Mouse (Mus musculus) layer of hippocampus, postnatal 25 days (tissue): ENCODE data around the gene Rabep1. TPM values are rescaled to one million over a fixed set of nuclear protein-coding genes. Genes with fewer than 3 reads are reported as not detected.

Experiments used
- DNase-seq, 2 experiments: peaks; one replicate each; pipeline ENCODE4 v3.0.0; 2022; ENCODE audit warnings: mixed read lengths in 2 of 2, low spot score in 1 of 2; ENCODE audit errors: extremely low spot score in 1 of 2
- total RNA-seq, 2 experiments: library from RNA; stranded (reverse); gene quantifications; 2 replicates each; pipeline ENCODE4 v1.2.3; 2021

Gene Rabep1
- total RNA-seq = 100 to 1,000 TPM; 113 to 118 TPM

DNA sequence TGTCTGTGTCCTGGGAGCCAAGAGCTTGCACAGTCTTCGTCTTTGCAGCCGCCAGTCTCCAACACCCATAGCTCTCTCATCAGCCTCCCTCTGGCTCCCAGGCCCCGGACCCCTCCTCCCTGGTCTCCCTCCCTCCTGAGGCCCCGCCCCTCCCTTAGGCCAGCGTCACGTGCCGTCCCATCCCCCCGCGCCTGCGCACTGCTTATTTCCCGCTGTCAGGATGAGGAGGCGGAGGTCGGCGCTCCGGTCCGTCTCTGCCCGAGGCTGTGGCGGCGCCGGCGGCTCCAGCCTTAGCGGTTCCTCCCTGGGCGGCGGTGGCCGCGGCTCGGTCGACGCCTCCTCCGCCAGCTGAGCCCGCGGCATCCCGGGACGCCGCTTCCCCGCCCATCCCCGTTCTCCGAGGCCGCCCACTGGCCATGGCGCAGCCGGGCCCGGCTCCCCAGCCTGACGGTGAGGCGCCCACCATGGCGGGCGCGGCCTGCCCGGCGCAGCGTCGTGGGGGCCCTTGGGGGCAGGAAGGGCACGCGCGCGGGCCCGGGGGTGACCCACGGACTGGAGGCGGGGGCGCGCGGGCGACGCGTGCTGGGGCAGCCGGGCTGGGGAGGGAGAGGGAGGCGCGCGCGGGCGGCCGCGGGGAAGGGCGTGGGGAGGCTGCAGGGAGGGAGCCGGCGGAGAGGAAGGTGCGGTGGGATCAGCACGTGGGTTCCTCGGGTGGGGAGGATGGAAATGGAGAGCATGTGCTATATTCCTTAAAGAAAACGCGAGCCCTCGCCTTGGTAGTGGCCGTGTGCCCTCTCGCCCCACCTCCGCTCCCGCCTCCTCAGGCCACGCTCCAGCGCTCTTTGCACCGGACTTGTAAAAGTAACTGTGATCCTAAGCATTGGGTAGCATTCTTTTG is at the start of gene Rabep1:
Rabep1 (plus strand) TSS at position 220 of the 898 bp plus-strand sequence.
- DNase-seq = peak; percentile 94 to 98

DNA sequence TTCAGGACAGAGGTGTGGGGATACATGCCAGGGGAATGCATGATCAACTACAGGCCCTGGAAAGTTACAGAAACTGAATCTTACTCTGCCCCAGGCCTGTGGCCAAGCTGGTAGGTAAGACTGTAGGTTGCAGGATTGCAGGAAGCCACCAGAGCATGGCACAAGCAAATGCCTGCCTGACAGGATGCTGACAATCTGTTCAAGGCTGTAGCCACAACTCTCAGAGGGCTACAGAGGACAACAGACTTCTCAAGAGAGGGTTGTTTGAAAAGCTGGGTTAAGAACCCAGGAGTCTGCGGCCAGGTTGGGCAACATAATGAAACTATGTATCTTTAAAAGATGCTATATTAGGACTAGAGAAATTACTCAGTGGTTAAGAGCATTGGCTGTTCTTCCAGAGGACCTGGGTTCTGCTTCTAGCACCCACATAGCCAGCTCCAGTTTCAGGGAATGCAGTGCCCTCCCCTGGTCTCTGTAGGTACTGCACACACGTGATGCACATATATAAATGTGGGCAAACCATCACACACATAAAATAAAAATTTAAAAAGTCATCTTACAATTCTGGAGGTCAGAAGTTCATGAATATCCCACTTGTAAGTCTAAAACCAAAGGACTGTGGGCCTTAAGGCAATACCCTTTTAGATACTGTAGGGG is 42.2 kb upstream of the Rabep1 start:
- DNase-seq = no peak

DNA sequence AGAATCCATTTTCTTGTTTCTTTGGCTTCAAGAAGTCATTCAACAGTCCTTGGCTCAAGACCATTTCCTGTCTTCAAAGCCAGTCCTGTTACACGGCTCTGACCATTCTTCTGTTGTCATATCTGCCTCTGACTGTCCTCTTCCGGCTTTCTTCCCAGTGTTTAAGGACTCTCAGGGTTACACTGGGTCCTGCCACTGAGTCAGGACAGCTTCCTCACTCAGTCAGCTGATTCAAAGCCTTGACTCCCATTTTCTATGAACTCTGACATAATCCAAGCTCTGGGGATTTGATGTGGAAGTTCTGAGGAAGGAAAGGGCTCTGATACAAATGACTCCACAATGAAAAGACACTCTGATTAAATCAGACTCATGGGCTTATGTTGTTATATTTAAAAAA is 41.7 kb upstream of the Rabep1 start:
- no peak for DNase-seq

DNA sequence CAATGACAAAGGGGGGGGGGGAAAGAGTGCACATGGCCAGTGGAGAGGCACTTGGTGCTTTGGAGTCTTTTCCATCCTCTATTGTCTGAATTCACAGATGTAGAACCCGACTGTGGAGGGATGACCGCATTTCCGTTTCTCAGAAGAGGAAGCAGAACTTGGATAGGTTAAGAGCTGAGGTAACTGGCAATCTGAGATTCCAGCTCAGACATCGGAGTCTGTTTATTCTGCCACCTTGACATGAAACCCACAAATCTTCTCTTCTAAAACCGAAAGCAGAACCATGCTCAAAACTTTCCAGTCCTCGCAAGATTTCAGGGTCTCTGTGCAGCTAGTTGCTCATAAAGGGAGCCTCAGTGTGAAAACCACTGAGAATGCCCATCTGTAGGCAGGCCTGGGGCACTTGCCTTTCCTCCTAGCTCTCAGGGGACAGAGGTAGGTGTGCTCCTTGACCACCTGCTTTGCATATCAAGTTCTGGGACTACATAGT is 40.8 kb upstream of the Rabep1 start:
- DNase-seq = no peak

DNA sequence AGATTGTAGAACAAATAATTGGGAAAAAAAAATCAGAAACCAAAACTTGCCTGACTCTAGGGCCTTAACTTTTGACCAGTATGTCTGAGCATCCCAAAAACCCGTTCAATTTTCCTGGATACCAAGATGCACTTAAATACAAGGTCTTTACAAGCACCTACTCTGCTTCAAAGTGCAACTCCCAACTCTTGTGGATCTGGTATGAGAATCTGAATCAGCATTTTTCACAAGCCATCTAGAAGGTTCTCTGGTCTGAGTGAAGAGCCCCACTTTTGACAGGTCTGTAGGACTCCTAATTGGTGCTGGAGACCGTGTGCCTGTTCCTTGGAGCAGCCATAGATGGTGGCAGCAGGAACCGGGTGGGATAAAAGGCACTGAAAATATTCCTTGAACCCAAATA is 40.2 kb upstream of the Rabep1 start:
- DNase-seq = no peak

DNA sequence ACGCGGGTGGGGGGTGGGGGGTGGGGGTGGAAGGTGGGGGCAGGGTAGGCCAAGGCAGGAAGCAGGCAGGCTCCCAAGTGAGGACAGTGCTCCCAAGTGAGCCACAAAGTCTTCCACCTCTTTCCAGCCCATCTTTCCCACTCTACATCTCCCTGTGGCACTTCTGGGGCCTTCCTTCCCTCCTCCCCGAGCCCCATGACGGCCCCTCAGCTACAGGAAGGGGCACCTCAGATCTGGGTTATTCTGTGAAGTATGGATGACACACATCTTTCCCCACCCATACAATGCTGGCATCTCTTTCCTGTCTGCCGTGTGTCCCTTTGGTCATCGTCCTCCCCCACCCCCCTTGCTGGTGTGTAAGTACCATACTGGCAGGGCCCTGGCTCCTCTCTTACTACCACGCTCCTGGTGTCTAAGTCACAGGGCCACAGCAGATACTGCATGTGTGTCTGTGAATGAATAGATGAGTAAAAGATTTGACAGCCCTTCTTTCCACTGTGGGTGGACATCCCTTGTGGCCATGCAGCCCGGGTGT is 38.9 kb upstream of the Rabep1 start:
- no peak for DNase-seq

DNA sequence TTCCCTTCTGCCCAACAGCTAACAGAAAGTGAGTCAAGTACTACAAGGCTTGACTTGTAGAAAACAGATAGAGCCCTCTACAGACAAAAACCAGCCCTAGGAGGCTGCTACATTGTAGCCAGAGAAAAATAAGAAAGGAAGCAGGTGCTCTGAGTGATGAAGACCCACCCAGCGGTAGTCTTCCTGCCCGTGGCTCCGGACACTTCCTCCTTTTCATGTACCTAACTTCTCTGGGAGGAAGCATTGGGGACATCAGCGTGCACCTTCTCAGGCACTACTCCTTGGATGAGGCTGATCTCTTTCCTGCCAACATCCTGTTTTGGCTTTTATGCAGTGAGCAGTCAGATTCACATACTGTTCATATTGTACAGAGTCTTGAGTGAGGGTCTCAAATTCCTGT is 37.9 kb upstream of the Rabep1 start:
- no peak for DNase-seq

DNA sequence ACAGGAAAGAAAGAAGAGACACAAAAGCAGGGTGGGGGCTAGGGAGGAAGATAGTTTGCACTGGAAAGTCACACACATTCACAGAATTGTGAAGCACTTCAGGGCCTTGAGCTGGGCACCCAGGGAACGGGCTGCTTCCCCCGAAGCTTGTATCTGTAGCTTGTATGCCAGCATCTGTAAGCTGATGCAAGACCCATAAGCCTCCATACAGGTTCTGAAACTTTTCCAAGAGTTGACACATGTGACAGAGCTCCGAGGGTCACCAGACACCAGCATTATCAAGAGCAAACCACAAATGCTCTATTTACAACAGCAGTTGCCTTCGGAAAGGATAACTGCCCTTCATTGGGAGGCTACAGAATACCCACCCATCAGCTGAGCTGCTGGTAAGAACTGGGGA is 36.9 kb upstream of the Rabep1 start:
- DNase-seq = no peak

DNA sequence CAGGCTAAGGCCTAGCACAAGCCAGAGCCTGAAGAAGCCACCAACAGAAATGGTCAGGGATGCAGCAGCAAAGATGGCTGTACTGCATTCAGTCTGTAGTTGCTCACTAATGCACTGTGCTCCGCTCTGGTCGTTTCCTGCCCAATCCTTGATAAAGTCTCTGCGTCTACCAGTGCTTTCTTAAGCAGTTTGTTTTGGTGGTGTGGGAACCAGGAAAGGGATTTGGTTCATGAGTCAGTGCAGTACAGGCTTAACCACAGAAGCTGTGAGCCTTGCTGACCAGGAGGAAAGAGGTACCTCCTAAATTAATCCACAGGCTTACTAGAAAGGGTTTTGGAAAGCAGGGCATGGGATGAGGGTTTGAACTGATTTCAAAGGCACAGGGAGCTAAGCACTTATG is 36.5 kb upstream of the Rabep1 start:
- no peak for DNase-seq

DNA sequence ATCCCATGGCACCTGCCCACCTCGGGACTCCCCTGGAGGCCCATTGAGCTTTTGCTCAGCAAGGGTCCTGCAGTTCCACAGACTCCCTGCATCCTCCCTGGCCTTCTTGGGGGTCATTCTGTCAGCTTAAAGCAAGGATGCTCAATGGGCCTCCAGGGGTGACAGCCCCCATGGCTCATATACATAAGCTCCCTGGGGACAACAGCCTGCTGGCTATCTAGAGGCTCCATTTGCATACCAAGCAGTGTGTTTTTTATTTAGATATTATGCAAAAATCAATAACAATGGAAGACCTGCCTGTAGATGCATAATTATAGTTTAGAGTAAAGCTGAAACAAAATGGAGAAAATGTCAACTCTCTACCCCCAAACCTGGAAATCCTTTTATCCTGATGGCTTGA is 35.6 kb upstream of the Rabep1 start:
- DNase-seq = no peak

DNA sequence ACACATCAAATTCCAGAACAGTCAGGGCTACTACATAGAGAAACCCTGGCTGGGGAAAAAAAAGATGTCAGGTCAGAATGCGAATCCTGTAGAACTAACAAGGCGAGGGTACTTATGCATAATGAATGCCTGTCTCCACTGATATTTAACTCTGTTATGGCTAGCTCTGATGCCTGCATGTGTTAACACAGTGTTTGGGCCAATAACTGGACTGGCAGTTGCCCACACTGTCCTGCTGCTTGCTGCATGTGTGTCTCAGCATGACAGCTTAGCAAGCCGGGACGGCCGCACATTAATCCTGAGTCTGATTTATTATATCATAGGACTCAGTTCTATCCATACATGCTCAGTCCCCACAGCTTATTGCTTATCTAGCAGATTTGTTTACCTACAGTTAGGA is 33.5 kb upstream of the Rabep1 start:
- no peak for DNase-seq

DNA sequence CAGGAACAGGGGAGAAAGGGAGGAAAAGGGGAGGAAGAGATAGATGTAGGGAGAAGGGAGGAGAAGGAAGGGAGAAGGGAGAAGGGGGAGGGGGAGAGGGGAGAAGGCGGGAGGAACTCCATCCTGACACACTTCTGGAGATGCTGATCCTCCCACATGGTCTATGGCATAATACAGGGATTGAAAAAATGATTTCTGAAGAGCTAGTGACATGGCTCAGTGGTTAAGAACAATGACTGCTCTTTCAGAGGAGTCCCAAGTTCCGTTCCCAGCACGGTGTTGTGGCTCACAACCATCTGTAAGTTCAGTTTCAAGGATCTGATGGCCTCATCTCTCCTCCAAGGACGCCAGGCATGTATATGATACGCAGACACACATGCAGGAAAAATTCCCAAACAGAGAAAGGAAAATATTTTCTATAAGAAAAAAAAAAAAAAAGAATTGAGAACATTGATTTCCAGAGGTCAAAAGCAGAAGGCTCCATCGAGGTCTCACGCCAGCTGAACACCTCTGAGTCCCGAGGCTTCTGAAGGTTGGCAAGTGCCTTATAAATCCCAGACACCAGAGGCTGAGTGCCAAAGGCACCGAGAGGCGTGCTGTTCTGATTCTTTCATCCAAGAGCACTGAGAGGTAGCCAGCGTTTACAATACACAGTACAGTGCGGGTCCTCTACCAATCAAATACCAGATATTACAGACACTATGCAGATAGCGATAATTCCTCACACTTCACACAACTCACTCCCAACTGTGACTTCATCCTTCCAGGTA is 32.9 kb upstream of the Rabep1 start:
- no peak for DNase-seq

DNA sequence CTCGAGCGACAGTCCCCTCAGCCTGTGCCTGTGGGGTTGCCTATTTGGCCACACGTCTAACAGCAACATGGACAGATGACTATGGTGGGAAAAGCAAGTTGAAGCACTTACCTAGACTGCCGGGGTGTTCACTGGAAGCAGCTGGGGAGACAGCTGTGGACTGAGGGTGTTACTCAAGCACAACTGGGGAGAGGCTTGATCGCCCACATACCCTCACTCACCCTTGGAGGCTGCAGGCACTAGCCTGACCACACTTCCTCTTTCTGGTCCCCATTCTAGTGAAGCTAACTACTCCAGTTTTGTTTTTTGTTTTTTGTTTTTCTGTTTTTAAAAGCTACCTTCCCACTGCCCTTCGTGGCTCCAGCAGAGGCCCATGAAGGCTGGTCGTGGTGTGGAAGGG is 32.2 kb upstream of the Rabep1 start, which contains the start of gene Scimp:
Scimp (minus strand) TSS at position 222 of the 400 bp plus-strand sequence.
- DNase-seq = no peak

DNA sequence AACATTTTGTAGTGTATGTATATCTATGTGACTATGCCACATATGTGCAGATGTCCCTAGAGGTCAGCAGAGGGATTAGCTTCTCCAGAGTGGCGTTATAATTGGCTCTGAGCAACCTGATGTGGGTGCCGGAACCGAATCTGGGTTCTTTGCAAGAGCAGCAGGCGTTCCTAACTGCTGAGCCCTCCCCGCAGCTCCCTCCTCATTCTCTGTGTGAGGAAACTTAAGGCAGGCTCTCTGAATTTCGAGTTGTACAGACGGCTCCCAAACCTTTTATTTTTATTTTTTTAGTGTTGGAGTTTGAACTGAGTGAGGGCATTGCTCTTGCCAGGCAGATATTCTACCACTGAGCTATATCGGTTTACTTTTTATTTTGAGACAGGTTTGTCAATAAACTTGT is 29.5 kb upstream of the Rabep1 start:
- no peak for DNase-seq

DNA sequence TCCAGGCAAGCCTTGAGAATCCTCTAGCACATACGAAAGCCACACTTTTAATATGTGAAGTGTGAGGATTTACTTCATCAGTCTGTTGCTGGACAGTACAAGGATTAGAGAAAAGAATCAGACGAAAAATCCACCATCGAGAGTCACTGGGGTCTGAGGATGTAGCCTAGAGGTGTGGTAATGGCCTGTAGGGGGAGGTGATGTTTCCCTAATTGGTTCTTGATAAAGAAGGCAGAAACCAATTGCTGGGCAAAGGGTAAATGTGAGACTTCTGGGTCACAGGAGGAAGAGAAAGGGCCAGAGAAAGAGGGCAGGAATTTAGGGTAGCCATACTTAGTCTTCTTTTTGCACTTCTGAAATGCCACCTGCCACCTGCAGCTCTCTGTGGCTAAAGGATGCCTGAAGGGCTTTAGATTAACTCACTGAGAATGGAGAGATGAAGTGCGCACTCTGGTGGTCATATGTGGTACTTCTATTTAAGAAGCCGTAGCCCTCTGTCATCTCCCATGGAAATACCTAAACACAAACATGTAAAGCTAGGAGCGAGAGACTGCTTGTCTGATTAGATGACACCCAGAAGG is 29.0 kb upstream of the Rabep1 start:
- DNase-seq = peak; percentile 23 to 61

DNA sequence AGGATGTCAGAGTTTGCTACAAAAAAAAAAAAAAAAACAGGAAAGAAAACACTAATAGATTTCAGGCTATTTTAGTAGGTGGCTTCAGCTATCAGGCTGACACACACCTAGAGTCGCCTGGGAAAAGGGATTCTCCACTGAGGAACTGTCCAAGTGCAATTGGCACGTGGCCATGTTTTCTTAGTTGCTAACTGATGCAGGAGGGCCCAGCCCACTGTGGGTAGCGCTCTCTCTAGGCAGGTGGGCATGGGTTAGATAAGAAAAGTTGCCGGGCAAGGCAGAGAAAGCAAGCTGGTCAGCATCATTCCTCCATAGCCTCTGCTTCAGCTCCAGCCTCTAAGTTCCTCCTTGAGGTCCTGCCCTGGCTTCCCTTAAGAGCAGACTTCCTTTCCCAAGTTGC is 27.8 kb upstream of the Rabep1 start:
- no peak for DNase-seq

DNA sequence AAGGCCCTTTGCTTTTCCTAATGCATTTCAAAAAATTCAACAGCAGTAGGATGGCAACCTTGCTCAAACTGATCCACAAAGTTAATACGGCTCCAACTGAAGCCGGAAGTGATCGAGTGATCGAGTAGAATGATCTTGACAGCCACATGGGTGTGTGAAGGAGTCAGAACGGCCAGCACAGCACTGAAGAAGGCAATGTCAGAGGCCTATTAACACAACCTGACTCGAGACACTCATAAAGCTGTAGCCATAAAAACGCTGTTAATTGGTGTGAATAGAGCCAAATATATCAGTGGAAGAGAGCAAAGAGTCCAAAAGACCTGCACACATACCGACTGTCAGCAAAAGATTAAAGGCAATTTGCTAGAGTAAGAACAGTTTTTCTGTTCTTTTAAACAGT is 24.5 kb upstream of the Rabep1 start:
- DNase-seq = no peak

DNA sequence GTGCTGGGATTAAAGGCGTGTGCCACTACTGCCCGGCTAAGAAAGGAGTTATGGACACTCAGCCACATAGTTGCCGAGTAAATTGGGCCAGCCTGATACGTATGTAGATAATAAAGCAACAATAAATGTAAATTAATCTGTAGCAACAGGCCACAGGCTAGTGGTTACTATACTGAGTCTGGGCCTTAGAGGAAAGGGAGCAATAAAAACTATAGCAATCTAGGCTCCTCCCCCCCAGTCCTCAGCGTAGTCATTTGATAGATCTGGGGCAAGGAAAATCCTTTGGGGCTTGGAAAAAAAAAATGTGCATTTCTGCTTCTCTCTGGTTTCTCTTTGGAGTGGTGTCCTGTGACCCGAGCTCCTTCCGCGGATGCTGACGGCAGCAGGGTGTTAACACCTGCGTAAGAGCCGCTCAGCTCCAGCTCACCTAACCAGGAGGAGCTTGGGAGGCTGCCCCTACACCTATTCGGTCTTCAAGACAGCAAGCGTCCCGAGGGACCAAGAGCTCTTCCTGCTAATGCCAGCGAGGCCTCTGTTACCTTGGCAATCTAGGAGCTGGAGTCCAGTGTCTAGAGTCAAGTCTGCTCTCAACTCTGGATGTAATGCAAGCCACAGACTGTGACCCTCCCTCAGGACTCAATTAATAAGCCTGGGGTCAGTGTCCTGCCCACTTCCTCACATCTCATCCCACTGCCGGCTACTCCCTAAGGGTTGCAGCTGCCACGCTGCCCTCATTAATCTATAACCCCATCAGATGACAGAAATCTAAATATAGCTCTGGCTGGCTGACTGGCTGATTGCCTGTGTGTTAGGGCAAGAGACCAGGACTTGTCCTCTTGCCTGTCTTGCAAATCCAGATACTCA is 22.6 kb upstream of the Rabep1 start:
- no peak for DNase-seq

DNA sequence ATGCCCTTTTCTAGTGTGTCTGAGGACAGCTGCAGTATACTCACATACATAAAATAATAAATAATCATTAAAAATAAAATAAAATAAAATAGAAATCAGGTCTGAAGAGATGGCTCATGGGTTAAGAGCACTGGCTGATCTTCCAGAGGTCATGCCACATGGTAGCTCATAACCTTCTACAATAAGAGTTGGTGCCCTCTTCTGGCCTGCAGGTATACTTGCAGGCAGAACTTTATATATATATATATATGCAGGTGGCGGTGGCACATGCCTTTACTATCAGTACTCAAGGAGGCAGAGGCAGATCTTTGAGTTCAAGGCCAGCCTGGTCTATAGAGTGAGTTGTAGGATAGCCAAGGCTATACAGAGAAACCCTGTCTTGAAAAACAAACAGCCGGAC is 18.4 kb upstream of the Rabep1 start:
- DNase-seq = no peak
